Mouse (Mus musculus) midbrain, embryonic 12.5 days (tissue): ENCODE data around the gene Qrsl1. TPM values are rescaled to one million over a fixed set of nuclear protein-coding genes. Genes with fewer than 3 reads are reported as not detected.

ENCODE experiments used
- ATAC-seq: fragments of 200-750 bp; cut with Nextera tagmentation; 2 replicates; pipeline ENCODE4 v1.8.0; 2017; ENCODE audit warnings: low read depth, moderate TSS enrichment, moderate library complexity; ENCODE audit not compliant: low FRiP score
- H3K27ac ChIP-seq: fragments of 300-500 bp; sonication (generic); replicated peaks from 2 replicates; pipeline ENCODE4 v1.5.1; 2016; ENCODE audit warnings: mild to moderate bottlenecking
- H3K27me3 ChIP-seq: fragments of 300-500 bp; sonication (generic); 2 replicates; pipeline ENCODE4 v1.6.1; 2016; ENCODE audit warnings: mild to moderate bottlenecking
- H3K36me3 ChIP-seq: fragments of 300-500 bp; sonication (generic); 2 replicates; pipeline ENCODE4 v1.6.1; 2016
- H3K4me1 ChIP-seq: fragments of 300-500 bp; sonication (generic); 2 replicates; pipeline ENCODE4 v1.6.1; 2016
- H3K4me2 ChIP-seq: fragments of 300-500 bp; sonication (generic); replicated peaks from 2 replicates; pipeline ENCODE4 v1.6.1; 2016; ENCODE audit warnings: mild to moderate bottlenecking, moderate library complexity
- H3K4me3 ChIP-seq: fragments of 300-500 bp; sonication (generic); 2 replicates; pipeline ENCODE4 v1.5.1; 2016; ENCODE audit warnings: mild to moderate bottlenecking
- H3K9ac ChIP-seq: fragments of 300-500 bp; sonication (generic); replicated peaks from 2 replicates; pipeline ENCODE4 v1.6.1; 2016; ENCODE audit warnings: mild to moderate bottlenecking, moderate library complexity
- H3K9me3 ChIP-seq: fragments of 300-500 bp; sonication (generic); 2 replicates; pipeline ENCODE4 v1.6.1; 2016; ENCODE audit warnings: mild to moderate bottlenecking
- WGBS: fragments of 180-500 bp; shearing (Covaris S2); methylation state at CpG from one replicate; pipeline ENCODE4 v1.1.7; 2016; 5-methylcytosine and 5-hydroxymethylcytosine counted together
- polyA plus RNA-seq: library from polyadenylated mRNA; unstranded; fragments of >200 nt; fragmentation: Nextera tagmentation; extraction: Ambion mirVana; gene quantifications from 2 replicates; pipeline ENCODE4 v1.2.1, GENCODE M21; 2016

The Qrsl1 gene
- polyA plus RNA-seq, 1 experiment from 2014 or later: 25.8 TPM

DNA sequence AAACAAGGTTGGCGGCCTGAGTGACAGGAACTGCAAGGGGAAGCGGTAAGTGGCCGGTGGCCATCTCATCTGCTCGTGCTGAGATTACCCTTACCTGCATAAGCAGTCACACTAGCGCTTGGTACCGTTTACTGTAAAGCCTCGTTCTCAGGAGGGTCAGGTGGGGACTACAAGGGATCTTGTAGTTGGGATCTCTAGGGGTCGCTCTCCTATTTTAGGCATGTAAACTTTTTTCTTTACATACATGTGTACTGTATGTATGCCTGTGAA lies 9.3 kb upstream of the Qrsl1 start:
- H3K4me2 ChIP-seq: no peak overlapping the region
- WGBS: 95% methylated on average over 8 of the region's 8 CpGs
- no peaks in the 10 kb centered on the region for H3K27me3 ChIP-seq
- H3K9ac ChIP-seq: no peak overlapping the region
- H3K9me3 ChIP-seq: no peaks in the 10 kb centered on the region
- ATAC-seq: no peak
- H3K4me1 ChIP-seq: no peaks in the 10 kb centered on the region
- no peak overlapping the region for H3K4me3 ChIP-seq
- H3K36me3 ChIP-seq: no peaks in the 10 kb centered on the region
- no peak overlapping the region for H3K27ac ChIP-seq

DNA sequence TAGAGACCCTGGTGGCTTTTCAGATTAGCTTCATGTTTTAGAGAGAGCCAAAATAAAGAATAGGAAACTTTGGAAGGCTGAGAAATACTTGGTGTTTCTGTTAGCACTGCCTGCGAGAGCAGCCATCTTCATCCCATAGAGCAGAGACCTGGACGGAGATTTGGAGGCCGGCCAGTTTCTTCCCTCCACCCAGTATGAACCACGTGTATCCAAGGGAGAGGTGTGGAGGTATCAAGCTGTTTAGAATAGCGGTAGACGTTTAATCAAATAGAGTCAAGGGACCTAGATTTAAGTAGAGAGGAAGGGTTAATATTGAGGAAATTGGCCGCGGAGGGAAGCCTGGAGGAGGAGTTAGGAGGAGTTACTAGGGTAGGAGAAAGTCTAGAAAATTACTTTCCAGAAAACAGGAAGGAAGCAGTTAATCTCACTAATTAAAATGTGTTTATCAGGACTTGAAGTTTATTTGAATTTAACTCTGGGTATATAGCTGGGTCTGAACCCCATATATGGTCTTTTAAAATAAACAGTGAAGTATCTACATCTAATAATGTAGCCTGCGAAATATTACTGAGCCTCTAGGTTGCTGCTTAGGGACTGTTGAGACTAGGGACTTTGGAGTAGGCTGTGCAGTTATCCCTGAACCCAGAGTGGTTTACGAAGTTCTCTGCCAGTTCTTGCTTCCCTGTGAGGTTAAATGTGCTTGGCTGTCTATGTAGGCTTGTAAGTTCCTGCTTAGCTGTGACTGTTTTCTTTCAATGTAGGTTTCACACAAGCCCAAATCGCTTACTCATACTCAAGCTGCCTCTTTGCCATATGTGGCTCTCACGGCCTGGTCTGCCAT lies 8.7 kb upstream of the Qrsl1 start:
- Histone ChIP-seq H3K4me1 (no peaks in the 10 kb centered on the region), H3K4me3 (no peak overlapping the region), H3K9me3 (no peaks in the 10 kb centered on the region), H3K4me2 (no peak overlapping the region), H3K9ac (no peak overlapping the region), H3K27me3 (no peaks in the 10 kb centered on the region), H3K36me3 (no peaks in the 10 kb centered on the region), H3K27ac (no peak overlapping the region)
- 89% methylated on average over 12 of the region's 12 CpGs for WGBS
- ATAC-seq: no peak

DNA sequence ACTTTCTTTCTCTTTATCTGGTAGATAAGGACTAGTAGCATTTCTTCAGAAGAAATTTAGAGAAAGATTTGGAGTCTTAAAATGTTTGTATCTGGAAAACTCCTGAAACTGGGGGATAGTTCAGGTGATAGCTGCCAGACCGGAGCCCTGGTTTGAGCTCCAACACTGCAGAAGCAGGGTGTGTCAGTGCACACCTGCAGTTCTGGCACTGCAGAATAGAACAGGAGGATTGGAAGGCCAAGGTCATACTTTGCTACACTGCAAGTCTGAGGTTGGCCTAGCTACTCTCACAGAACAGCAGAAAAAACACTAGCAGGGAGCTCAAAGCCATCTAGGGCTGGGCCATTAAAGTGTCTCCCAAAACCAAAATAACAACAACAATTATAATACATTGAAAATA lies 3.0 kb upstream of the Qrsl1 start:
- no peaks in the 10 kb centered on the region for H3K27me3 ChIP-seq
- WGBS: 94% methylated on average over 1 of the region's 1 CpGs
- no peaks in the 10 kb centered on the region for H3K36me3 ChIP-seq
- H3K4me2 ChIP-seq: no peak overlapping the region
- H3K27ac ChIP-seq: no peak overlapping the region
- H3K9ac ChIP-seq: no peak overlapping the region
- H3K4me1 ChIP-seq: peaks cover 16% of the 10 kb centered on the region
- ATAC-seq: no peak
- no peaks in the 10 kb centered on the region for H3K9me3 ChIP-seq
- H3K4me3 ChIP-seq: no peak overlapping the region

DNA sequence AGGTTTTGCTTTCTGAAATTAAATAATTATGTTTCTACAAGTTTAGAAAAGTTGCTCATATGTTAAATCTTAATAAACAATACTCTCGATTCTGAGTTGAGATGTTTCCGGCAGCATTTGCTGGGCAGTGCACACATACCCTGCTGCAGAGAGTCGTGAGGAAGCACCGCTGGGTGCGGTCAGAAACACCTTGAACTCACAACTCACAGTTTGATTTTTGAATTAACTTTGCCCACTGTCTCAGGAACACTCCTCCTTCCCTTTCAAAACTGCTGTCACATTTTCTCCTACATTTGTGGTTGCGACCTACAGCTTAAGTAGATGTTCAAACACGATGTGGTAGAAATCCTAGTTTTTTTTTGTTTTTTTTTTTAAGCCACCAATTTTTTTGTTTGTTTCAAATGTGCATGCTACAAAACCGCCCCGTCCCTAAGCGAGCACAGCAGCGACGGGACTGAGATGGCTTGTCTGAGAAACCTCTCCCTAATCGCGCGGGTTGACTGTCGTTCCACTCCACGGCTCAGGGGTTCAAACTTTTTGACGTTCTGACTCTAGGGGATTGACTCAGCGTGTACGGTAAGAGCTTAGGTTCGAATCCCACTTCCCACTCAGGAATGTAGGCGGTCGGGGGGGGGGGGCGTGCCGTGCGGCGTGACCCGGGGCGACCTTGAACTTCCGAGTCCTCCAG lies 518 bp downstream of the Qrsl1 start:
- Histone ChIP-seq H3K27me3 (no peaks in the 10 kb centered on the region), H3K4me2 (peak overlapping the region; percentile 50), H3K4me1 (peaks cover 16% of the 10 kb centered on the region), H3K4me3 (peak overlapping the region; percentile 80), H3K9ac (peak overlapping the region; percentile 71), H3K9me3 (no peaks in the 10 kb centered on the region), H3K36me3 (no peaks in the 10 kb centered on the region), H3K27ac (peak overlapping the region; percentile 64; the same call in 1 of the 2 replicates)
- ATAC-seq: no peak; the same call in 1 of the 2 replicates
- WGBS: 9% methylated on average over 30 of the region's 30 CpGs

DNA sequence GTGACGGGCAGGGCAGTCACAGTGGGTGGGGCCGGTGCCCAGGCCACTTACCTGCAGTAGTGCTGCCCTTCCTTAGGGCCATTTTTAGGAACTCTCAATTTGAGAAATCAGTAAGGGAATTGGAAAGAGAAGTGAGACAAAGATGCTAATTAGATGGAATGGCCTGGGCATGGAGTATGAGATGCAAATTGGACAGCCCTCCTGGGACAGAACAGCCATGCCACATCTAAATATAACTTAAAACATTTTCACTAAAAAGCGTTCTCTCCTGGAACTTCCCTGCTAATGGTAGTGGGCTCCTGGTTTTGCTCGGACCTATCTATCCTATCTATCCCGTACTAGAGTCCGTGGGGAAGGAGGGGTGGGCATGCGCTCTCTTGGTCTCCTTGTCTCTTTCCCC lies 3.3 kb downstream of the Qrsl1 start:
- WGBS: 95% methylated on average over 7 of the region's 7 CpGs
- Histone ChIP-seq H3K4me3 (no peak overlapping the region), H3K9ac (no peak overlapping the region), H3K27me3 (no peaks in the 10 kb centered on the region), H3K36me3 (peaks cover 26% of the 10 kb centered on the region), H3K27ac (no peak overlapping the region), H3K9me3 (no peaks in the 10 kb centered on the region), H3K4me2 (no peak overlapping the region), H3K4me1 (peaks cover 12% of the 10 kb centered on the region)
- no peak for ATAC-seq

DNA sequence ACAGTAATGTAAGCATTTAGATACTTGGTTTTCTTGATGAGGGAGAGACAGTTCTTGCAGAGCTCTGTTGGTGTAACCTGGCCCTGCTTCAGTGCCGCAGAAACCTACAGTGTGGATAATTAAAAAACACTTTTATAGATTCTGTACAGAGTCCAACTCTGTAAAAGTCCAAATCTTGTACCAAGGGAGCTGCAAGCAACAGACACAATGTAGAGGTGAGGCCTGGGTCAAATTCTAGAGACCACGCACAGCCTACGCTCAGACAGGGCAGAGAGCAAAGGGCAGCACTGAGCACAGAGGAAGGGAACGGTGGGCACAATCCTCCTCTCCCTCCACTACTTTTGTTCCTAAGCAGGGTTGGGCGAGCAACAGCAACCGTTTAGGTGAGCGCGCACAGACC lies 5.5 kb downstream of the Qrsl1 start:
- 92% methylated on average over 8 of the region's 8 CpGs for WGBS
- no peak for ATAC-seq
- peaks cover 2% of the 10 kb centered on the region; the same call in 1 of the 2 replicates for H3K4me1 ChIP-seq
- H3K36me3 ChIP-seq: peaks cover 35% of the 10 kb centered on the region
- H3K4me3 ChIP-seq: no peak overlapping the region
- no peak overlapping the region for H3K27ac ChIP-seq
- no peak overlapping the region for H3K4me2 ChIP-seq
- H3K27me3 ChIP-seq: no peaks in the 10 kb centered on the region
- H3K9ac ChIP-seq: no peak overlapping the region
- no peaks in the 10 kb centered on the region for H3K9me3 ChIP-seq

DNA sequence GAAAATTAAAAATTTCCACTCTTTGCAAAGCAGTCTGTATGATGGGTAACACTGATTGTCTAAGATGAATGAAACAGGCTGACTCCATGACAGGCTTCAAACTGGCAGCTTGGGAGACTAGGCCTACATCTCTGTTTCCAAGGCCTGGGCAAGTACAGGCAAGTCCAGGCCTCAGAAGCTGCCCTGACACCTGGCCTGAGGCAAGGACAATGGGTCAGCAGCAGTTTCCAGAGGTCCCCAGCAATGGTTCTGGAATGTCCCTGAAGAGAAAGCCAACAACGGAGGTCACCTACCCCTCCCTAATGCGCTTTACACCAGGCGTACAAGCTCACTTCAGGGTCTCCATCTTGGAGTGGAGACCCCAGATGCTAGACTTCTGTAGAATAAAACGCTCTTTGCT lies 8.6 kb downstream of the Qrsl1 start:
- Histone ChIP-seq H3K27ac (no peak overlapping the region), H3K4me2 (no peak overlapping the region), H3K4me1 (no peaks in the 10 kb centered on the region), H3K9ac (no peak overlapping the region), H3K9me3 (no peaks in the 10 kb centered on the region), H3K27me3 (no peaks in the 10 kb centered on the region), H3K4me3 (no peak overlapping the region), H3K36me3 (peaks cover 45% of the 10 kb centered on the region)
- WGBS: 92% methylated on average over 4 of the region's 4 CpGs
- no peak for ATAC-seq

DNA sequence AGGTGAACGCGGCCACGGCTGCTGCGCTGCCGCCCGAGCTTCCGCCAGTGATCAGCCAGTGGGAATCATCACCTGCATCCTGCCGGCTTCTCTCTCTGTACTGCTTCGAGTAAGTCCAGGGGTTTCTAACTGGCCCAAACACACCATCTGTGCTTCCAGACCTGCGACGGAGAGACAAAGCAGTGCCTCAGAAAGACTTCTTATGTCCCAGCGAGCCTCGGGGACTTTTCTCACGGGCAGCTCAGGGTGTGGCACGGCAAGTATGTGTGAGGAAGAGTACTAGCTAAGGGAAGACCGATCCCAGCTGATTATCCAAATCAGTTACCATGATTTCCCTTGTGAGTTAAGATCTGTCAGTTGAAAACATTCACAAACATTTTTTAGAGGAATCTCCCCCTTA lies 12.6 kb downstream of the Qrsl1 start:
- Histone ChIP-seq H3K4me1 (no peaks in the 10 kb centered on the region), H3K4me3 (no peak overlapping the region), H3K9me3 (no peaks in the 10 kb centered on the region), H3K9ac (no peak overlapping the region), H3K27me3 (no peaks in the 10 kb centered on the region), H3K27ac (no peak overlapping the region), H3K4me2 (no peak overlapping the region), H3K36me3 (peaks cover 42% of the 10 kb centered on the region)
- WGBS: 95% methylated on average over 16 of the region's 16 CpGs
- no peak for ATAC-seq

DNA sequence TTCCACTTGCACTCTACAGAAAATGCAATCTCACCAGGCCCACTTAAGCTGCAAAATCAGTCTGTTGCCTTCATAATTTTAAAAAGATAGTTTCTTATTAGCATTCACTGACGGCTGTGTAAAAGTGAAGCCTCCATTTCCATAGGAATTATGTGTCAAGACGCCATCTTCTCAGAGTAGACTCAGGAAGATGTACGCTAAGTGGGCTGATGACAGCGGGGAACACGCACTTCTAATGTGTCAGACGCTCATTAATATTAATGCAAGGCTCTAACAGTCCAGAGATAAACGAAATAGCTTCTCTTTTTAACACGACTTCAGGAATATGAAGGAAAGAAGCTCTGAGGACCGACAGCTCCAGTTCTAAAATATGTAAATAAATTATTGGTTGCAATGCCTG lies 13.9 kb downstream of the Qrsl1 start:
- H3K9ac ChIP-seq: no peak overlapping the region
- no peaks in the 10 kb centered on the region for H3K27me3 ChIP-seq

DNA sequence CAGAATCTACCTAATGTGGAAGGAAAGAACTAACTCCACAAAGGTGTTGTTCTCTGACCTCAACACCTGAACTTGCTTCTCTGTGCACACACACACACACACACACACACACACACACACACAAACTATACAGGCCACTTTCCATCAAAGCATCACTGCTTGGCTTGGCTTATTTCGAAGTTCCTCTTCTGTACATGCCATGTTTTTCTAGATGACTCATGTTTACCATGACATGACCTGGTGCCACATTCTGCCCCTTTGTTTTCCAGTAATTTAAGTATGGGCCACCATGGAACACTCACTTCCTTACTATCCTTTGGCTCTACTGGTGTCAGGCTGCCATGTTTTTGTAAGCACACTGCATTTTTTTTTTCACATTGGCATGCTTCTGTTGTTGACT lies 30.1 kb downstream of the Qrsl1 start:
- Histone ChIP-seq H3K9me3 (no peaks in the 10 kb centered on the region), H3K27ac (no peak overlapping the region), H3K36me3 (peaks cover 8% of the 10 kb centered on the region; the same call in 1 of the 2 replicates), H3K4me3 (no peak overlapping the region), H3K9ac (no peak overlapping the region), H3K27me3 (no peaks in the 10 kb centered on the region), H3K4me2 (no peak overlapping the region), H3K4me1 (no peaks in the 10 kb centered on the region)
- ATAC-seq: no peak
- 82% methylated on average over 1 of the region's 1 CpGs for WGBS

More for the DNA sequence above, 13.9 kb downstream of the Qrsl1 start:
- H3K4me2 ChIP-seq: no peak overlapping the region
- H3K9me3 ChIP-seq: no peaks in the 10 kb centered on the region
- H3K4me3 ChIP-seq: no peak overlapping the region
- 74% methylated on average over 9 of the region's 9 CpGs for WGBS
- peaks cover 30% of the 10 kb centered on the region for H3K36me3 ChIP-seq
- H3K27ac ChIP-seq: no peak overlapping the region
- no peak for ATAC-seq
- no peaks in the 10 kb centered on the region for H3K4me1 ChIP-seq

DNA sequence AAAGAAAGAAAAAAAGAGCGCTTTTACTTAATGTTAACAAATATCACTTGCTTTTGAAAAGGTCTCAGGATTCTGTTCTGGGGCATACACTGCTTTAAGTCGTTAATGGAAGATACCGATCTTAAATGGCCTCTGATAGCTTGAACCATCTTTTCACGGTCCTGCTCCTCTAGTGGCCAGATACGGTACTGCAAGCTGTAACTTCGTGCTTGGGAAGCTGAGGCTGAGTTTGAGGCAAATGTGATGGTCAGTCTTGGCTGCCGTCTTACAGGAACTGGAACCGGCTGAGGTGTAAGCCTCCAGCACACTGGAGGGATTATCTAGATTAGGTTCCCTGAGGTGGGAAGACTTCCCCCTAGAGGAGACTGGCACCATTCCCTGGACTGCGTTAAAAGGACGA lies 30.8 kb downstream of the Qrsl1 start:
- no peak for ATAC-seq
- 67% methylated on average over 10 of the region's 10 CpGs for WGBS
- H3K4me2 ChIP-seq: no peak overlapping the region

DNA sequence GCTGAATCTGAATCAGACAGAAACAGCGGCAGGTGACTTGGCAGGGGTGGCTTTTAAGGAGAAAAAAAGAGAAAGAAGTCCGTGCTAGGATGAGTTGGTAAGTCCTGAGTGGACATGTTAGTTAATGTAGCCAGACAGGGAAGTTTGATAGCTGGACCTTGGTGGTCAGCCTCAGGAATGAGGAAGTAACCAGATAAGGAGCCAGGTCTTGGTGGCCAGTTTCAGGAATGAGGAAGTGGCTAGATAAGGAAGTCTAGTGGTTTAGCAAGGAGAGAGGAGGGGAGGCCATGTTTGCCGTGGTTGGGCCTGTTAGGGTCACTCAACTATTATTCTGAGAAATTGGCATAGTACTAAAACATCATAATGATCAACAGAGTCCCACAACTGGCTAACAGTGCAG lies 45.2 kb downstream of the Qrsl1 start:
- H3K9me3 ChIP-seq: no peaks in the 10 kb centered on the region
- no peak overlapping the region for H3K27ac ChIP-seq
- H3K4me2 ChIP-seq: no peak overlapping the region
- no peak overlapping the region for H3K4me3 ChIP-seq
- no peaks in the 10 kb centered on the region for H3K27me3 ChIP-seq
- no peaks in the 10 kb centered on the region for H3K36me3 ChIP-seq
- H3K9ac ChIP-seq: no peak overlapping the region
- WGBS: 95% methylated on average over 3 of the region's 3 CpGs
- no peak for ATAC-seq
- no peaks in the 10 kb centered on the region for H3K4me1 ChIP-seq

More for the DNA sequence above, 30.8 kb downstream of the Qrsl1 start:
- Histone ChIP-seq H3K27ac (no peak overlapping the region), H3K9me3 (no peaks in the 10 kb centered on the region), H3K4me3 (no peak overlapping the region), H3K4me1 (no peaks in the 10 kb centered on the region), H3K9ac (no peak overlapping the region), H3K27me3 (no peaks in the 10 kb centered on the region), H3K36me3 (peaks cover 2% of the 10 kb centered on the region; the same call in 1 of the 2 replicates)
